Mouse (Mus musculus) gastrocnemius, postnatal 10 days (tissue): ENCODE measurements at regions not wholly inside any gene's neighbourhood (a gene's known extent, or its start where the extent isn't known, plus 50 kb on each side); places are given as distances from the start of the nearest gene placed in this dataset.

Experiments
- DNase-seq: peaks from one replicate; pipeline ENCODE4 v3.0.0; 2021; ENCODE audit warnings: mixed read lengths

DNA sequence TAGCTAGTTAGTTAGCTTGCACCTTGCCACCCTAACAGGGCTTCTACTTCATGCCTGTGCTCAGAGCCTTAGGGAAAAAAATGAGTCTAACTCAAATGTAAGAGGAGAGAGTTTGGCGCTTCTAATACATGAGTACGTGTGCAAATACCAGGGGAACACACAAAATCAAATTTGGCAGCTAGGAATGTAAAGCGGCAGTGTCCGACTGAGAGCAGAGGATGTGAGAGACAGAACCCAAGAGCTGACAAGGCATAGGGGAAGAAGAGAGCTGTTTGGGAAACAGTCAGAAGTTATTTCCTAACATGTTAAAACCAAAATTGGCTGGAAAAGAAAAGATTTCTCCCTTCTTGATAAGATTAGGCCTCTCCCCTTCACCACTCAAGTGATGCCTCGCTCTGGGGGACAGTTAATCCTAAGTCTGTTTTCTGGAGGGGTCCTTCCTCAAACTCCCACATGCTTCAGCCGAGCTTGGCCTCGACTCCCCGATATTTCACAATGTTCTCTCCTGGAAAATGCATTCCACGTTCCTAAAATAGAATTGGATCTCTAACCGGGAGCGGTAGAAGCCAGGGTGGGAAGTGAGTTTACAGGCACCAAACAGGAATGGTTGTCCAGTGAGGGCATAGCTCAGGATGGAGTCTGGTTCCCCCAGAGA is 229.1 kb downstream of the Maf start:
- DNase-seq: no peak

- no peak for DNase-seq
Observed at GRCm38 (mm10) chr8:115476071-115476470, 231.5 kb downstream of the Maf start.

- no peak for DNase-seq
Observed at GRCm38 (mm10) chr8:115475156-115475555, 232.4 kb downstream of the Maf start.

GRCm38 (mm10) chr8:115473974-115474373 is 233.6 kb downstream of the Maf start:
- no peak for DNase-seq

DNA sequence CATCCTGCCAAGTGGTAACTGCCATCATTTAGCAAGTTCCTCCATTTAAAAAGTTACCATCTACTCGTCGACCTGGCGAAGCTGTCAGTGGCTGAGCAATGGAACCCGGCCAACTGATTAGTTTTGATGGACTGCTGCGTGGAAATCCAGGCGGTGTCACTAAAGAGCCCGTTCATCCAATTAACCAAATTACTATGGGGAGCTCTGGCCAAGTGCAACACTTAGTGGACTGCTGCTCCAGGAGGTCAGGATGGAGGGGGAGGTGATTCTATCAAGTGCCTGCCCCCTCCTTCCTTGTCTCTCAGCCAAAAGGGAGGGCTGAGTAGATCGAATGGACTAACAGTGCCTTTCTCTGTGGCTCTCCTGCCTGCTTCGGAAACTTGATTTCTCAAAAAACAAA is 241.0 kb downstream of the Maf start:
- DNase-seq: no peak

DNA sequence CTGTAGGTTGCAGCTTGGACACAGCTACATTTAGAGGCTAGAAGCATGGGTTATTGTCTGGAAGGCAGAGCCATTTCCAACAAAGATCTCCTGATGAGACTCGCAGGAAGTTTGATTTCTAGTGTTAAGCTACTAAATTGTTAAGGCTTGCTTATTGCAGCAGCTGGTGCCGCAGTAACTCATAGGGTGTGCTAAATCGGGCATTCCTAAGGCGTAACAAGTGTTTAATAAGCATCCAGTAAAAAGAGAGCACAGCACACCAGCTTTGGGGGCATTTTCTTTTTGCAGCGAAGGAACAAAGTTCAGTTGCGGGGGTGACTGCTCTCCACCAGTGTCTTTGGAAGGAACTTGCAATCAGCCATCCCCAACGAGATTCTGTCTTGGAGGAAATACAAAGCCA is 241.5 kb downstream of the Maf start:
- DNase-seq: no peak

GRCm38 (mm10) chr8:115462657-115463056 is 244.9 kb downstream of the Maf start:
- no peak for DNase-seq

- DNase-seq: no peak
Observed at GRCm38 (mm10) chr8:115458119-115458518, 249.5 kb downstream of the Maf start.

DNA sequence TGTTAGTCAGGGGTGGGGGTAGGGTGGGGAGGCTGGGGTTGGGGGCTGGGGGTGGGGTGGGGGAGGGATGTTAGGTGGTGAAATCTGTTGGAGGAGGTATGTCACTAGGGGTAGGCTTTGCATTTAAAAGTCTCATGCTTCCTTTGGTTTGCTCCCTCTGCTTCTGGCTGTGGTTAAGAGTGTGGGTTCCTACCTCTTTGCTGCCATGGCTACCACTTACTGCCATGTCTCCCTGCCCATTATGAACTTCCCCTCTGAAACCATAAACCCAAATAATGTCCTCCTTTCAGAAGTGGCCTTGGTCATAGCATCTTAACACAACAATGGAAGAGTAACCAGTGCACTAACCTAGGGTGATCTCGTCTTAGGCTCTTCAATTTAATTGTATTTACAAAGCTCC is 256.8 kb downstream of the Maf start:
- no peak for DNase-seq

DNA sequence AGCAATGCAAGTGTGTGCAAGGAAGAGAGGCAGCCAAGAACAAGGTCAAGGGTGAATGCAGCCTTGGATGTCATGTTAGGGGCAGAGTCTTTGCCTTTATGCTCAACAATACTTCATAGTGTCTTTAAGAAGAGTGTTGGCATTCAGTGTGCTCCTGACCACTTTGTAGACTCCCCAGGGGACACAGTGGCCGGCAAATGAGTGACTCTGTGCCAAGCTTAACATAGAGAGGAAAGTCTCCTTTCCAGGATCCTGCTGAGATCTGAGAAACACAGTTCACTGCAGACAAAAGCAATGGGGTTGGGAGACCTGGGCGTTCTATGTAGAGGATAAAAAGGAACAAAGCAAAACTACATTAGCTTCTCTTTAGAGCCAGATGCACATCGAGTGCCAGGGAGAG is 259.2 kb downstream of the Maf start:
- DNase-seq: no peak

DNA sequence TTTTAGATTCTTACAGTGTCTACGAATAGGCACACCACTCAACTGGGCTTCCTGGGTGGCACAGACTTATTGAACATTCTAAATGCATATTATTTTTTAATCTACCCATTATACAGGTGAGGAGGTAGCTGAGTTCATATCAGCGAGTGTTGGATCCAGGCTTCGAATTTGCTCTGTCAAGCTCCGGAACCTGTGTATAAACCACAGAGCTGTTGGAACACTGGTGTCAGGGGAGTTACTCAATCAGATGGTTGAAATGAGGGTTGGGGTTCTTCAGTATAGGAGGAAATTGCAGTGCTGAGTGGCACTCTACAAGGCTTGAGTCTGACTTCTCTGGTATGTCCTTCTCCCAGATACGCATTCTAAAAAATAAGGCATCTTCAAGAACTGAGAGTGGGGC is 263.1 kb downstream of the Maf start:
- no peak for DNase-seq

- no peak for DNase-seq
Observed at GRCm38 (mm10) chr8:115441943-115442550, 265.5 kb downstream of the Maf start.

GRCm38 (mm10) chr8:115441323-115441722 is 266.3 kb downstream of the Maf start:
- no peak for DNase-seq

GRCm38 (mm10) chr8:115440151-115440550 is 267.4 kb downstream of the Maf start:
- no peak for DNase-seq

DNA sequence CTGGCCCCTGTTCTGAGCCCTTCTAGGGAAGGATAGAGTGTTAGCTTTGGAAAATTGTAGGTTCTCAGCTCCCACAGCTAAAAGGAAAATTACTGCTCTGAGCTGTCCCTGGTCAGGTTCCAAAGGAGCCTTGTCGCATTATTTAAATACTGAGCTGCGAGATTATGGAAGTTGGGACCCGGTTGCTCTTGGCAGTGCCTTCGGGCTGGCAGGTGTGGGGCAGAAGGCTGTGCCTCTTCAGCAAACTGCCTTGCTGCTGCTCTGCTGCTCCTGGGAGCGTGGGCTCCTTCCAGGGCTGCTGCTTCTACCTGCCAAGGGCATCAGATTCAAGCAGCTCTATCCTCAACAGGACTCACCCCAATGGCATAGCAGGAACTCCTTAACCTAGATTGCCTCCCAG is 268.1 kb downstream of the Maf start:
- no peak for DNase-seq

DNA sequence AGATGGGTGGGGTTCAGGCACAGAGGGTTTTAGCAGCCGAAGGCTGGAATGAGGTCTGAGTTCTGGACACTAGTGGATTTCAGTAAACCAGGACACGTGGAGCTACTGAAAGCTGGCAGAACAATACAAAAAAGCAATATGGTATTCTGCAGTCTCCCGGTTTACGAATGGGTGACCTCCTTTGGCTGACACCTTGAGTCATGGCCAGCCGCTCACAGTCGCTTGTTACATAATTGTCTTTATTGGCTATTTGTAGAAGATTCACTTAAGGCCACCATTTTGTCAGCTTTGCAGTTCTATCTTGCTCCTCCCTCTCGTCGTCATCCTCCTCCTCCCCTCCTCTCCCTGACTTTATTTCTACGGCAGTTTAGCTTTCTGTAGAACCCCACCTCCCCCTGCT is 269.6 kb downstream of the Maf start:
- no peak for DNase-seq

GRCm38 (mm10) chr8:115436356-115436721 is 271.3 kb downstream of the Maf start:
- no peak for DNase-seq

- DNase-seq: no peak
Observed at GRCm38 (mm10) chr8:115435720-115436355, 271.8 kb downstream of the Maf start.

DNA sequence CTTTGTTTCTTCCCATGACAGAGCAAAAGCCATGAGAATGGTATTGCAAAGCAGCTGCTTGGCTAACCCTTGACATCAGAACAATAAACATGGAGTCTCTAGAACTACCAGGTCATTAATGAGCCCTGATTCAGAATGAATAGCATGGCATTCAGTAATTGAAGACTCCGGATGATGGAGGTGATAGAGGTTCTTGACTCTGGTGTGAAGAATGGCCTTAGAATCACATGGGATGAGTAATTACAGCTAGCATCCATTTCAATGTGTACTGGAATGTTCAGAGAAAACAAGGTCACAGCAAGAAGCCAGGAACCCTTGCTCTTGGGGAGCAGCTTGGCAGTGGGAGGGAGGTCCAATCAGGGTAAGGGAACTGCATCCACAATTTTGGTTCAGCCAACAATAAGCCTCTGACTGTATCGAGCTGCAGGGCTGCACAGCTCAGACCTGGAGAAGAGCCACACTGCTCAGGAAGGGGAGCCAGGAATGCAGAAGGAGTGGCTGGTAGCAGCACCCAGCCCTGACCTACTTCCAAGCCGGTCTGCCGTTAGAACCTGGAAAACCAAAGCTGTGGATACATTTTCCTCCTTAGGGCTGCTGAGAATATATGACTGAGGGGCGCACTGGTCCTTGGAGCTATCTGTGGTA is 275.1 kb downstream of the Maf start:
- peak; percentile 33 for DNase-seq

DNA sequence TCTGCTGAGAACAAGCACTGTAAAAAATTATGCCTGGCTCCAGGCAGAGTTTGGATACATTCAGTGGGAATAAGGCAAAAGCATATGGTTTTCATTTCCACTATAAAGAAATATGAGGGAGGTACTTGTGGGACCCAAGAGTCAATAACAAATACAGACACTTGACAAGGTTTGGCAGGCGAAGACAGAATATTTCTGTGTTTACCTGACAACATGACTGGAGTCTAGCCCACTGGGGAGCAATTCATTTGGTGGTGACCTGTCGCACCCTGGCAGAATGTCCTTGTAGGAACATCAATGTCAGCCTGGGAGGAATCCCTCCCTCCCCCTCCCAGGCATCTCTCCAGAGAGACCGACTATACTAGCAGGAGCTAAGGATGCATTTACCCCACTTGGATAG is 276.8 kb downstream of the Maf start:
- no peak for DNase-seq

- DNase-seq: no peak
Observed at GRCm38 (mm10) chr8:115429291-115429883, 278.2 kb downstream of the Maf start.

DNA sequence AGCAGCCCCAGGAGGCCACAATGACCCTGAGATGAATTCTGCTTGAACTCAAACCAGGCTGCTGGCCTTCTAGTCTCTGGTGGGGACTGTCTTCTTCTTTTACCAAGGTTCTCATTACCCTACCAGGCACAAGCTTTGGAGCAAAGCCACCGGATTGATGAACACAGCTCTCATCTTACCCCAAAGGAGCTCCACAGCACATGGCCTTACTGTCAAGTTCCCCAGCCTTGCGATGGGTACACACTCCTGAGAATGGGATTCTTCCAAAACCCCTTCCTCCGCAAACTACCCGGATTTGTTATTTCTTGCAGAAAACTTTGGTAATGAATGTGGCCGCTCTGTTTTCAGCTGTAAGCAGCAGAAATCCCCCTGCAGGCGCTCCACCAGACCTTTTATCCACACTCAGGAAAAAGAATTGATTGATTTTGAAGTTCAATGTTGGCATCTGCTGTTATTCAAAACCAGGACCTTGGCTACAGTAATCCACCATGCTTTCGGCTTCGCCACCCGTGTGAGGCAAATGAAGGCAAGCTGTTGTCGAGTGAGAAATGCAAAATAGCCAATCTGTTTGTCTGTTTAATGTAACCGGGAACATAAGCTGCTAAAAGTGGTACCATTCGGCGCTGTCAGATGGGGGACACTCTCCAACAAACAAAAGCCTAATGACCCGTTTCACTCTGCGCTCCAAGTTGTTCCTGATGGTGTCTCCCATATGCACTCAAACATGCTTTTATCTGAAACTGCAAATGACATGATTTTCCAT is 278.9 kb downstream of the Maf start:
- DNase-seq: no peak
